Mouse (Mus musculus): ENCODE results near the gene Vsnl1. TPM values are rescaled to one million over a fixed set of nuclear protein-coding genes. Genes with fewer than 3 reads are reported as not detected.

Gene Vsnl1
- polyA plus RNA-seq, 1 experiment, result not detected

- no peaks in the 10 kb centered on the region for H3K36me3 ChIP-seq (ENCODE audit: control insufficient read depth, insufficient read depth, low read length)
- no peaks in the 10 kb centered on the region; the same call in 1 of the 2 replicates for H3K27me3 ChIP-seq (ENCODE audit: control insufficient read depth, insufficient read depth, low read length)
- no peak for TF ChIP-seq CTCF (IDR thresholded peaks at IDR 0.05; ENCODE audit: extremely low read depth, insufficient read depth, insufficient read length, insufficient replicate concordance)
- no peak for TF ChIP-seq POLR2A (IDR thresholded peaks at IDR 0.05; ENCODE audit: low read depth, low read length)
- peak in 1 of 2 experiments; percentile 18 for DNase-seq (ENCODE audit: low read depth in 1 of 2, low spot score in 2 of 2)
- WGBS, result 26% methylated on average over 17 of the region's 17 CpGs
- no peak overlapping the region for H3K27ac ChIP-seq (ENCODE audit: insufficient read depth, low read length)
- no peak overlapping the region for H3K4me3 ChIP-seq (ENCODE audit: extremely low read depth, insufficient read depth, insufficient read length)
- no peaks in the 10 kb centered on the region for H3K4me1 ChIP-seq (ENCODE audit: control insufficient read depth, insufficient read depth, insufficient read length)
Measured at GRCm38 (mm10) chr12:11437266-11437906, 973 bp upstream of the Vsnl1 start.

GRCm38 (mm10) chr12:11436023-11436350 is 426 bp downstream of the Vsnl1 start:
- 8% methylated on average over 12 of the region's 12 CpGs for WGBS
- TF ChIP-seq POLR2A (IDR thresholded peaks at IDR 0.05; ENCODE audit: low read depth, low read length), result no peak
- no peak for TF ChIP-seq CTCF (IDR thresholded peaks at IDR 0.05; ENCODE audit: extremely low read depth, insufficient read depth, insufficient read length, insufficient replicate concordance)
- H3K4me3 ChIP-seq (ENCODE audit: extremely low read depth, insufficient read depth, insufficient read length), result no peak overlapping the region
- H3K27ac ChIP-seq (ENCODE audit: insufficient read depth, low read length), result no peak overlapping the region
- H3K36me3 ChIP-seq (ENCODE audit: control insufficient read depth, insufficient read depth, low read length), result no peaks in the 10 kb centered on the region
- DNase-seq (ENCODE audit: low read depth in 1 of 2, low spot score in 2 of 2), result no peak
- no peaks in the 10 kb centered on the region for H3K4me1 ChIP-seq (ENCODE audit: control insufficient read depth, insufficient read depth, insufficient read length)
- no peaks in the 10 kb centered on the region; the same call in 1 of the 2 replicates for H3K27me3 ChIP-seq (ENCODE audit: control insufficient read depth, insufficient read depth, low read length)

GRCm38 (mm10) chr12:11435246-11436022 is 979 bp downstream of the Vsnl1 start:
- no peak overlapping the region for H3K27ac ChIP-seq (ENCODE audit: insufficient read depth, low read length)
- no peaks in the 10 kb centered on the region for H3K36me3 ChIP-seq (ENCODE audit: control insufficient read depth, insufficient read depth, low read length)
- H3K4me1 ChIP-seq (ENCODE audit: control insufficient read depth, insufficient read depth, insufficient read length), result no peaks in the 10 kb centered on the region
- 13% methylated on average over 15 of the region's 15 CpGs for WGBS
- no peak overlapping the region for H3K4me3 ChIP-seq (ENCODE audit: extremely low read depth, insufficient read depth, insufficient read length)
- DNase-seq (ENCODE audit: low read depth in 1 of 2, low spot score in 2 of 2), result no peak
- TF ChIP-seq CTCF (IDR thresholded peaks at IDR 0.05; ENCODE audit: extremely low read depth, insufficient read depth, insufficient read length, insufficient replicate concordance) (no peak), POLR2A (IDR thresholded peaks at IDR 0.05; ENCODE audit: low read depth, low read length) (no peak)
- no peaks in the 10 kb centered on the region; the same call in 1 of the 2 replicates for H3K27me3 ChIP-seq (ENCODE audit: control insufficient read depth, insufficient read depth, low read length)

GRCm38 (mm10) chr12:11434446-11434845 is 2.0 kb downstream of the Vsnl1 start:
- 71% methylated on average over 8 of the region's 8 CpGs for WGBS

GRCm38 (mm10) chr12:11433716-11434115 is 2.7 kb downstream of the Vsnl1 start:
- Histone ChIP-seq H3K36me3 (ENCODE audit: control insufficient read depth, insufficient read depth, low read length) (no peaks in the 10 kb centered on the region), H3K4me3 (ENCODE audit: extremely low read depth, insufficient read depth, insufficient read length) (no peak overlapping the region), H3K27ac (ENCODE audit: insufficient read depth, low read length) (no peak overlapping the region), H3K27me3 (ENCODE audit: control insufficient read depth, insufficient read depth, low read length) (no peaks in the 10 kb centered on the region; the same call in 1 of the 2 replicates), H3K4me1 (ENCODE audit: control insufficient read depth, insufficient read depth, insufficient read length) (no peaks in the 10 kb centered on the region)
- 69% methylated on average over 1 of the region's 1 CpGs for WGBS
- TF ChIP-seq POLR2A (IDR thresholded peaks at IDR 0.05; ENCODE audit: low read depth, low read length) (no peak), CTCF (IDR thresholded peaks at IDR 0.05; ENCODE audit: extremely low read depth, insufficient read depth, insufficient read length, insufficient replicate concordance) (no peak)
- DNase-seq (ENCODE audit: low read depth in 1 of 2, low spot score in 2 of 2), result no peak

More at GRCm38 (mm10) chr12:11434446-11434845, 2.0 kb downstream of the Vsnl1 start:
- no peak overlapping the region for H3K27ac ChIP-seq (ENCODE audit: insufficient read depth, low read length)
- H3K4me1 ChIP-seq (ENCODE audit: control insufficient read depth, insufficient read depth, insufficient read length), result no peaks in the 10 kb centered on the region
- no peaks in the 10 kb centered on the region; the same call in 1 of the 2 replicates for H3K27me3 ChIP-seq (ENCODE audit: control insufficient read depth, insufficient read depth, low read length)
- no peak for DNase-seq (ENCODE audit: low read depth in 1 of 2, low spot score in 2 of 2)
- TF ChIP-seq POLR2A (IDR thresholded peaks at IDR 0.05; ENCODE audit: low read depth, low read length) (no peak), CTCF (IDR thresholded peaks at IDR 0.05; ENCODE audit: extremely low read depth, insufficient read depth, insufficient read length, insufficient replicate concordance) (no peak)
- H3K4me3 ChIP-seq (ENCODE audit: extremely low read depth, insufficient read depth, insufficient read length), result no peak overlapping the region
- no peaks in the 10 kb centered on the region for H3K36me3 ChIP-seq (ENCODE audit: control insufficient read depth, insufficient read depth, low read length)

- DNase-seq (ENCODE audit: low read depth in 1 of 2, low spot score in 2 of 2), result no peak
- Histone ChIP-seq H3K27ac (ENCODE audit: insufficient read depth, low read length) (no peak overlapping the region), H3K27me3 (ENCODE audit: control insufficient read depth, insufficient read depth, low read length) (no peaks in the 10 kb centered on the region; the same call in 1 of the 2 replicates), H3K4me3 (ENCODE audit: extremely low read depth, insufficient read depth, insufficient read length) (no peak overlapping the region), H3K4me1 (ENCODE audit: control insufficient read depth, insufficient read depth, insufficient read length) (no peaks in the 10 kb centered on the region), H3K36me3 (ENCODE audit: control insufficient read depth, insufficient read depth, low read length) (no peaks in the 10 kb centered on the region)
- TF ChIP-seq POLR2A (IDR thresholded peaks at IDR 0.05; ENCODE audit: low read depth, low read length), result no peak
- TF ChIP-seq CTCF (IDR thresholded peaks at IDR 0.05; ENCODE audit: extremely low read depth, insufficient read depth, insufficient read length, insufficient replicate concordance), result no peak
- WGBS, result 95% methylated on average over 1 of the region's 1 CpGs
Measured at GRCm38 (mm10) chr12:11433126-11433525, 3.3 kb downstream of the Vsnl1 start.

GRCm38 (mm10) chr12:11427396-11427795 is 9.0 kb downstream of the Vsnl1 start:
- no peaks in the 10 kb centered on the region for H3K4me1 ChIP-seq (ENCODE audit: control insufficient read depth, insufficient read depth, insufficient read length)
- WGBS, result 77% methylated on average over 4 of the region's 4 CpGs
- no peaks in the 10 kb centered on the region for H3K27me3 ChIP-seq (ENCODE audit: control insufficient read depth, insufficient read depth, low read length)
- TF ChIP-seq POLR2A (IDR thresholded peaks at IDR 0.05; ENCODE audit: low read depth, low read length) (no peak), CTCF (IDR thresholded peaks at IDR 0.05; ENCODE audit: extremely low read depth, insufficient read depth, insufficient read length, insufficient replicate concordance) (no peak)
- no peaks in the 10 kb centered on the region for H3K36me3 ChIP-seq (ENCODE audit: control insufficient read depth, insufficient read depth, low read length)
- DNase-seq (ENCODE audit: low read depth in 1 of 2, low spot score in 2 of 2), result no peak
- no peak overlapping the region for H3K27ac ChIP-seq (ENCODE audit: insufficient read depth, low read length)
- no peak overlapping the region for H3K4me3 ChIP-seq (ENCODE audit: extremely low read depth, insufficient read depth, insufficient read length)

All from spleen, adult 2 months (tissue).